Mouse (Mus musculus) midbrain, embryonic 14.5 days (tissue): ENCODE measurements around the gene Rbbp9. TPM values are rescaled to one million over a fixed set of nuclear protein-coding genes. Genes with fewer than 3 reads are reported as not detected.
A peak's percentile ranks its signal among the peaks of the same experiment; 100 is the strongest.

ENCODE experiments used
- ATAC-seq: fragments of 200-750 bp; cut with Nextera tagmentation; 2 replicates; pipeline ENCODE4 v1.8.0; 2017; ENCODE audit warnings: moderate number of reproducible peaks, moderate library complexity; ENCODE audit not compliant: low FRiP score, low TSS enrichment
- DNase-seq: peaks from one replicate; pipeline ENCODE4 v3.0.0-alpha.2; 2015
- H3K27ac ChIP-seq: fragments of 300-500 bp; sonication (generic); replicated peaks from 2 replicates; pipeline ENCODE4 v1.5.1; 2014; ENCODE audit warnings: mild to moderate bottlenecking, low read depth, low read length, moderate library complexity
- H3K27me3 ChIP-seq: fragments of 300-500 bp; sonication (generic); 2 replicates; pipeline ENCODE4 v1.6.1; 2014; ENCODE audit warnings: low read length, control low read depth, mixed read lengths; ENCODE audit not compliant: control insufficient read depth, insufficient read depth
- H3K36me3 ChIP-seq: fragments of 300-500 bp; sonication (generic); 2 replicates; pipeline ENCODE4 v1.6.1; 2014; ENCODE audit warnings: low read length, control low read depth; ENCODE audit not compliant: control insufficient read depth, insufficient read depth
- H3K4me1 ChIP-seq: fragments of 300-500 bp; sonication (generic); 2 replicates; pipeline ENCODE4 v1.6.1; 2014; ENCODE audit warnings: mild to moderate bottlenecking, antibody characterized with exemption, low read length, control low read depth; ENCODE audit not compliant: control insufficient read depth, insufficient read depth
- H3K4me2 ChIP-seq: fragments of 300-500 bp; sonication (generic); 2 replicates; pipeline ENCODE4 v1.6.1; 2014; ENCODE audit warnings: mild to moderate bottlenecking, low read length, moderate library complexity
- H3K4me3 ChIP-seq: fragments of 300-500 bp; sonication (generic); replicated peaks from 2 replicates; pipeline ENCODE4 v1.5.1; 2014; ENCODE audit warnings: low read depth, low read length
- H3K9ac ChIP-seq: fragments of 300-500 bp; sonication (generic); replicated peaks from 2 replicates; pipeline ENCODE4 v1.6.1; 2014; ENCODE audit warnings: mild to moderate bottlenecking, low read length, moderate library complexity
- H3K9me3 ChIP-seq: fragments of 300-500 bp; sonication (generic); 2 replicates; pipeline ENCODE4 v1.6.1; 2016; ENCODE audit warnings: low read length, control low read depth, mixed read lengths; ENCODE audit not compliant: control insufficient read depth
- WGBS: fragments of 180-500 bp; shearing (Covaris S2); extraction: QIAGEN DNeasy Blood & Tissue Kit; methylation state at CpG from one replicate; pipeline ENCODE4 v1.1.7; 2014; 5-methylcytosine and 5-hydroxymethylcytosine counted together
- polyA plus RNA-seq: library from polyadenylated mRNA; unstranded; fragments of >200 nt; fragmentation: Nextera tagmentation; extraction: Ambion mirVana; gene quantifications from 2 replicates; pipeline ENCODE4 v1.2.1, GENCODE M21; 2014

The Rbbp9 gene
- polyA plus RNA-seq, 1 experiment from 2014 or later = 64.4 TPM

DNA sequence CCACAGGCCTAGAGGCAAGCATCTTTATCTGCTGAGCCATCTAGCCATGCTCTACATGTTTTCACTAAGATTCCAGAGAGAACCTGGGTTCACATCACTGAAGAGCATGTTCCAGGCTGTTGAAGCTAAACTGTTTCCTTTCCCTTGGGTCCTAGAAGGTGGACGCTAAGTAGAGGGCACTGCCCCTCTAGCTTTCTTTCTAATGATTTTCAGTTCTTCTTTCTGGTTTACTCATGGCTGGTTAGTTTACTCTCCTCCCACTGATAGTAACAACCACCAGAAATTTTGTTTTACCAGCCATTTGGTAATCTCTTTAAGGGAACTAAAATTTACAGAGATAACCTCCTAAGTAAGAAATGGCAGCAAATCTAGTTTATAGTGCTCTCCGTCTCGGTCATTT, 3.2 kb upstream of the Rbbp9 start:
- Histone ChIP-seq H3K4me2 (no peak overlapping the region), H3K27me3 (no peaks in the 10 kb centered on the region), H3K27ac (no peak overlapping the region), H3K4me3 (no peak overlapping the region), H3K9me3 (no peaks in the 10 kb centered on the region), H3K9ac (no peak overlapping the region), H3K4me1 (peaks cover 15% of the 10 kb centered on the region; the same call in 1 of the 2 replicates), H3K36me3 (no peaks in the 10 kb centered on the region)
- DNase-seq = no peak
- WGBS = 92% methylated on average over 3 of the region's 3 CpGs
- ATAC-seq = no peak

DNA sequence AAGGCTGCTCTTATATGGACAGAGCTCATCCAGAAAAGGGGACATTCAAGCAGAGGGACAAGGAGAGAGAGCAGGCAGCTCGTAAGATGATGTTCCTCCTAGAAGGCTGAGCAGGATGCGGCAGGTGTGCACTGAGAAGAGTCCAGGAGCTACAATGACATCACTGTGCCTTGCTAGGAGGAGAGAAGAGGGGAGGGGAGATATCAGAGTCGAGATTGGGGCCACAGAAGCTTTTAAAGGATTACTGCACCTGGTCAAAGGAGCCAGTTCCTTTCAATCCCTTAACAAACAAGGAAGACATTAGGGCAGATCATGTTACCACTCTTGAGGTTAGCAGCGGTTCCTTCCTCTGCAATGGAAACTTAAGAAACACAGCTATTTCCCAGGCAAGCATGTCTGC, 3.1 kb downstream of the Rbbp9 start:
- peaks cover 50% of the 10 kb centered on the region for H3K36me3 ChIP-seq
- no peaks in the 10 kb centered on the region for H3K9me3 ChIP-seq
- DNase-seq (no peak), ATAC-seq (no peak)
- H3K4me3 ChIP-seq = no peak overlapping the region
- no peak overlapping the region for H3K9ac ChIP-seq
- H3K27ac ChIP-seq = no peak overlapping the region
- WGBS = 78% methylated on average over 4 of the region's 4 CpGs
- H3K4me2 ChIP-seq = no peak overlapping the region
- H3K4me1 ChIP-seq = peaks cover 4% of the 10 kb centered on the region; the same call in 1 of the 2 replicates
- no peaks in the 10 kb centered on the region for H3K27me3 ChIP-seq

DNA sequence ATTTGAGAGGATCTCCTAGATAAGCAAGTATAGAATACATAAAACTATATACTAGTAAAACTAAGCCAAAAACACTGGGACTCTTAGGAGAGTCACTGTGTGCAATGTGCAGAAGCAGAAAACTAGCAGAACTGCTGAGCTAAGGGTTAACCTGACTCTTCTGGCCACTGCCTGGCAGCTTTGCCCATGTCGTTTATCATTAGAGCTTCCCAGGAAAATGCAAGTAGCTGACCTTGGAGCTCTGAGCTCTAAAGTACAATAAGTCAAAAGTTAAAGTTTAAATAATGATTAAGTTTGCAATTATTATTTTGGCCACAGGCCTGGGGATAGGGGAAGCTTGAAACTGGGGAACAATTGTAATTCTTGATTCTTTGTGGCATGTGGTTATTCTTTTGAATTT, 5.2 kb downstream of the Rbbp9 start:
- Histone ChIP-seq H3K36me3 (peaks cover 62% of the 10 kb centered on the region), H3K4me3 (no peak overlapping the region), H3K9ac (no peak overlapping the region), H3K27ac (no peak overlapping the region), H3K4me2 (no peak overlapping the region), H3K27me3 (no peaks in the 10 kb centered on the region), H3K4me1 (peaks cover 4% of the 10 kb centered on the region; the same call in 1 of the 2 replicates), H3K9me3 (no peaks in the 10 kb centered on the region)
- no peak for DNase-seq
- WGBS = 86% methylated on average over 1 of the region's 1 CpGs
- ATAC-seq = no peak

DNA sequence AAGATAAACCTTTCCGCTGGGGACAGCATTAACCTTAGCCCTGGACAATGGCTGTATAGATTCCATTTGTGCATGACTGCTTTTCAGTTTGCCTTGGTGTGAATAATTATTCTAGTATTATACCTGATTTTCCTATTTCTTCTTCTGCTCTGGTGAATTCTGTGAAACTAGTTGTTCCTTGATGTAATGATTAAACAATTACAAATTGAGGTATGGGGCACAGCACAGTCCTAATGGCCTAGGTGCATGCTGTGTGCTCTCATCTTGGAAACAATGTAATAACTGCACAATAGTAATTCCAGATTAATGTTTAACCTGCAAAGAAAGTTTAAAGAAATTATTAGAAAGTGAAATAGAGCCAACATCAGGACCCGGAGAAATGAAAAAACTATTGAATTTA, 5.6 kb downstream of the Rbbp9 start:
- H3K9ac ChIP-seq = no peak overlapping the region
- no peaks in the 10 kb centered on the region for H3K9me3 ChIP-seq
- no peak overlapping the region for H3K4me3 ChIP-seq
- no peaks in the 10 kb centered on the region for H3K27me3 ChIP-seq
- H3K27ac ChIP-seq = no peak overlapping the region
- ATAC-seq (no peak), DNase-seq (no peak)
- H3K4me2 ChIP-seq = no peak overlapping the region
- H3K4me1 ChIP-seq = peaks cover 3% of the 10 kb centered on the region; the same call in 1 of the 2 replicates
- 94% methylated on average over 2 of the region's 2 CpGs for WGBS
- H3K36me3 ChIP-seq = peaks cover 66% of the 10 kb centered on the region

DNA sequence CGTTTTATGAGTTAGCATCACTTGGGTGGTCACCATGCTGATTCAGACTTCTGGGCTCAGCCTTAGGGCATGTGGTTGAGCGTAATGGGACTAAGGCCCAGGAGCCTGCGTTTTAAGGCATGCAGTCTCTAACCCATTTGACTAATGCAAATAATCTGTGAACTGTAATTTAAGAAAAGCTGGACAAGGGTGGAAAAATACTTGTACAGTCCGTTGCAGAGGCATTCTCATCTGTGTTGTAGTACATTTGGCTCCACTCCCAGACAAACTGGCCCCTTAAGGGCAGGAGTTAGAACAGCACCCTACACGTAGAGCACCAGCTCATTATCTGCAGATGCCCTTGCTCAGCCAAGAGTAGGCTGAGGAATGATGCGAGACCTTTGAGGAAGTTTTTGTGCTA, 6.0 kb downstream of the Rbbp9 start:
- no peaks in the 10 kb centered on the region for H3K9me3 ChIP-seq
- 94% methylated on average over 6 of the region's 6 CpGs for WGBS
- H3K4me1 ChIP-seq = no peaks in the 10 kb centered on the region
- DNase-seq = no peak
- H3K36me3 ChIP-seq = peaks cover 70% of the 10 kb centered on the region
- H3K27ac ChIP-seq = no peak overlapping the region
- no peak for ATAC-seq
- no peak overlapping the region for H3K4me2 ChIP-seq
- no peak overlapping the region for H3K9ac ChIP-seq
- no peak overlapping the region for H3K4me3 ChIP-seq
- no peaks in the 10 kb centered on the region for H3K27me3 ChIP-seq

DNA sequence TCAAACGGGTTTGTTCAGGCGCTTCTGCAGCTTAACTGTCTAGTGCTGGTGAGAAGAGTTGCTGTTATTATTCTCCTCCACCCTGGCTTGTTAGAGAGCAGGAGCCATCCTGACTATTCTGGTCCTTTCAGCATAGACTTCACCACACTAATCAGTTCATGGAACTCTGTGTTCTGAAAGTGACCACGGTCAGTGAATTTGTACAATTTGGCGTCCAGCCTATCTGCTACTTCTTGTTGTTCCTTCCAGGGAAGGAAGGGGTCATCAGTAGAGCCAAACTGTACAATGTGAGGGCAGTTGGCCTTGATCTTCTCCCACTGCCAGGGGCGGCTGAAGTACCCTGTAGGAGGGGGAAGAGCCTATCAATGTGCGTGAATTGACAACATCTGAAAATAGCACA, 7.0 kb downstream of the Rbbp9 start:
- DNase-seq (no peak), ATAC-seq (no peak)
- no peak overlapping the region for H3K4me2 ChIP-seq
- H3K27ac ChIP-seq = no peak overlapping the region
- H3K27me3 ChIP-seq = no peaks in the 10 kb centered on the region
- H3K9ac ChIP-seq = no peak overlapping the region
- no peaks in the 10 kb centered on the region for H3K9me3 ChIP-seq
- H3K4me1 ChIP-seq = no peaks in the 10 kb centered on the region
- H3K36me3 ChIP-seq = peaks cover 80% of the 10 kb centered on the region
- H3K4me3 ChIP-seq = no peak overlapping the region
- WGBS = 97% methylated on average over 6 of the region's 6 CpGs

DNA sequence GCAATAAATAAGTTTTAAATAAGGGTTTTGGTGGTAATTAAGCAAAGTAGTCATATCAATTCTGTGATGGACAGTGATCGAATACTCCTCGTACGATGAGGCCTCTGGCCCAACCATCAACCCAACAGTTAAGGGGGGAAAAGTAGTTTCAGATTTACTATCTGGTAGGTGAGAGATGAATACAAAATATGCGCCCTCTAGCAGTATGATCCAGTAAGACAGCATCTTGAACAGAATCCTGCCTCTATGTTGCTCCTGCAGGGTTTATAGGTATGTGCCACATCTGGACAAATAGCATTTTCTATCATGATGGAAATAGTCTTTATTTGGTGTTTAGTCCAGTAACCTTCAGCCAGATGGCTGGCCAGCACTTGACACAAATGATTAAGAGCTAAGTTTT, 9.4 kb downstream of the Rbbp9 start:
- WGBS = 90% methylated on average over 4 of the region's 4 CpGs
- ATAC-seq (no peak), DNase-seq (peak; percentile 12)
- Histone ChIP-seq H3K4me3 (no peak overlapping the region), H3K27ac (no peak overlapping the region), H3K36me3 (peaks cover 83% of the 10 kb centered on the region), H3K9ac (no peak overlapping the region), H3K4me1 (no peaks in the 10 kb centered on the region), H3K9me3 (no peaks in the 10 kb centered on the region), H3K27me3 (no peaks in the 10 kb centered on the region), H3K4me2 (no peak overlapping the region)

DNA sequence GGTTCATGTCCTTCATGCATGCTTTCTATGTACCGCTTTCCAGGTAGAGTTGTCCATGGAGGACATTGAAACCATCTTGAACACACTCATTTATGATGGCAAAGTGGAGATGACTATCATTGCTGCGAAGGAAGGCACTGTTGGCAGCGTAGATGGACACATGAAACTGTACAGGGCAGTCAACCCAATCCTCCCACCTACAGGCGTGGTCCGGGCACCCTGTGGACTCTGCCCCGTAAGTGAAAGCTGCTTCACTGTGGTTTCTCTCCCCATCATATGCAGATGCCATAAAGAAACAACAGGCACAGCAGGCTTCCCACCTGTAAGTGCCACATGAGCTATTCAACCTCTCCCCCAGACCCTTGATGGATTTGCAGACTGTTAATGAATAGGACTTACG, 13.5 kb downstream of the Rbbp9 start:
- Histone ChIP-seq H3K9me3 (no peaks in the 10 kb centered on the region), H3K27ac (no peak overlapping the region), H3K4me2 (no peak overlapping the region), H3K4me1 (no peaks in the 10 kb centered on the region), H3K36me3 (peaks cover 88% of the 10 kb centered on the region), H3K9ac (no peak overlapping the region), H3K27me3 (no peaks in the 10 kb centered on the region), H3K4me3 (no peak overlapping the region)
- DNase-seq (no peak), ATAC-seq (no peak)
- 95% methylated on average over 7 of the region's 7 CpGs for WGBS

DNA sequence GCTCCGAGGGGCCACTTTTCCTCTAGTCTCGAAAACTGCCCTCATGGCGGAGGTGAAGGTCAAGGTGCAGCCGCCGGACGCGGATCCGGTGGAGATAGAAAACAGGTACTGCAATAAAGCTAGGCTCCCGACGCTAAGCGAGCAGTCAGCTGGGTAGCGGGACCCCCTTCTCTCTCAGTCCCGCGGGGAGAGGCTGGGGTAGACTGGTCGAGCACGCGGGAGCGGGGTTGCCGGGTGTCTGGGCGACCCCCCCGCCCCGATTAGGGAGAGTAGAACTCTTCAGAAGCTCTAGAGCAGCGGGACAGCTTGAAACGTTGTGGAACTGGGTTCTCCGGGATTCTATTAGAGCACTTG, 22.9 kb downstream of the Rbbp9 start:
- under 1% methylated on average over 25 of the region's 25 CpGs for WGBS
- no peaks in the 10 kb centered on the region for H3K27me3 ChIP-seq
- ATAC-seq = peak; percentile 38
- H3K36me3 ChIP-seq = peaks cover 21% of the 10 kb centered on the region
- H3K4me3 ChIP-seq = peak overlapping the region; percentile 89
- H3K9me3 ChIP-seq = no peaks in the 10 kb centered on the region
- H3K9ac ChIP-seq = peak overlapping the region; percentile 81
- peak overlapping the region; percentile 98 for H3K27ac ChIP-seq
- peaks cover 16% of the 10 kb centered on the region for H3K4me1 ChIP-seq
- peak overlapping the region; percentile 91 for H3K4me2 ChIP-seq
- DNase-seq = no peak
